Mouse (Mus musculus) right cerebral cortex, adult 2 months (tissue): Measurements from ENCODE around the gene Pfn1.

Experiments used
- DNase-seq, 2 experiments: peaks; one replicate each; pipeline ENCODE4 v3.0.0; 2021 to 2022; ENCODE audit warnings: low spot score in 2 of 2

Gene Pfn1

GRCm38 (mm10) chr11:70654198-70654922, at the start of gene Pfn1:
Gene Pfn1, minus strand, starts transcription at chr11:70654644.
- peak; percentile 58 to 66 for DNase-seq

GRCm38 (mm10) chr11:70702781-70703180, 48.3 kb upstream of the Pfn1 start:
- DNase-seq = no peak

GRCm38 (mm10) chr11:70701984-70702733, 47.7 kb upstream of the Pfn1 start:
- DNase-seq = no peak

- no peak for DNase-seq
Observed at GRCm38 (mm10) chr11:70701221-70701955, 46.9 kb upstream of the Pfn1 start.

GRCm38 (mm10) chr11:70700613-70701012, 46.2 kb upstream of the Pfn1 start:
- peak; percentile 43 to 55 for DNase-seq

- peak; percentile 91 to 95 for DNase-seq
Observed at GRCm38 (mm10) chr11:70699722-70700556, 45.5 kb upstream of the Pfn1 start, which contains the start of the genes Inca1 and Kif1c. Gene Inca1, minus strand, starts transcription at chr11:70700155. Gene Kif1c, plus strand, starts transcription at chr11:70700548.

- DNase-seq = no peak
Observed at GRCm38 (mm10) chr11:70699051-70699450, 44.6 kb upstream of the Pfn1 start.

GRCm38 (mm10) chr11:70697376-70697775, 42.9 kb upstream of the Pfn1 start:
- no peak for DNase-seq

- DNase-seq = no peak
Observed at GRCm38 (mm10) chr11:70693504-70693903, 39.1 kb upstream of the Pfn1 start.

- DNase-seq = no peak
Observed at GRCm38 (mm10) chr11:70689578-70689977, 35.1 kb upstream of the Pfn1 start.

- no peak for DNase-seq
Observed at GRCm38 (mm10) chr11:70688372-70688771, 33.9 kb upstream of the Pfn1 start.

GRCm38 (mm10) chr11:70687601-70688199, 33.3 kb upstream of the Pfn1 start, which contains the start of gene Camta2:
Gene Camta2, minus strand, starts transcription at chr11:70688105.
- DNase-seq = peak; percentile 77 to 87

- DNase-seq = peak; percentile 72 to 78
Observed at GRCm38 (mm10) chr11:70686901-70687566, 32.6 kb upstream of the Pfn1 start.

GRCm38 (mm10) chr11:70683640-70684039, 29.2 kb upstream of the Pfn1 start:
- no peak for DNase-seq

- DNase-seq = no peak
Observed at GRCm38 (mm10) chr11:70681897-70682581, 27.6 kb upstream of the Pfn1 start.

- DNase-seq = no peak
Observed at GRCm38 (mm10) chr11:70681170-70681569, 26.7 kb upstream of the Pfn1 start.

- DNase-seq = no peak
Observed at GRCm38 (mm10) chr11:70679894-70680293, 25.4 kb upstream of the Pfn1 start.

- DNase-seq = no peak
Observed at GRCm38 (mm10) chr11:70679361-70679760, 24.9 kb upstream of the Pfn1 start.

GRCm38 (mm10) chr11:70678576-70678975, 24.1 kb upstream of the Pfn1 start:
- no peak for DNase-seq

- DNase-seq = no peak
Observed at GRCm38 (mm10) chr11:70678092-70678491, 23.6 kb upstream of the Pfn1 start.
